Mouse (Mus musculus): ENCODE results near the gene Timd2. TPM values are rescaled to one million over a fixed set of nuclear protein-coding genes. Genes with fewer than 3 reads are reported as not detected.
"Not testable (repeated sequence)": the region's sequence is repeated elsewhere in the genome, so short reads cannot be mapped to it uniquely, and the experiment has no call there.

Timd2 gene
- polyA plus RNA-seq, 1 experiment from 2014 or later, result 0.10 TPM

DNA sequence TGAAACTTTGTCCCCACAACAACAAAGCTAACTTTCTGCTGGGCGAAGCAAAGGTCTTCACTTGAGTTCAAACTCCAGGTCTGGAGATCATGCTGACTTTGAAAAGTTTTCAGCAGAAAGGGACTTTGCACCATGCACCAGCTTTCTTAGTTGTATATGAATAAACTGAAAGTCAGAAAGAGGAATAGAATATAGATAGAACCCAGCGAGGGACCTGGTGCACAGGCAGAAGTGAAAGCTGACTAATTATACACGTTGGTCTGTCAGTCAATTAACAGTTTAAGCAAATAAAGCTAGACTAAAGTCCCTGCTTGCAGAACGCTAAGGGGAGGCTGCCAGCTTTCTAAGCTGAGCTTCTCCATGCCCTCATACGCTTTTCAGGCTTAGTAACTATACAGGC is 8.0 kb downstream of the Timd2 start:
- Histone ChIP-seq H3K4me2 (replicated peaks) (no peak overlapping the region), H3K9me3 (no peaks in the 10 kb centered on the region), H3K27ac (no peak overlapping the region), H3K9ac (no peak overlapping the region), H3K36me3 (no peaks in the 10 kb centered on the region), H3K4me1 (no peaks in the 10 kb centered on the region), H3K27me3 (no peaks in the 10 kb centered on the region), H3K4me3 (no peak overlapping the region)
- ATAC-seq (ENCODE audit: insufficient number of reproducible peaks, insufficient read depth, low FRiP score, low TSS enrichment), result no peak
- WGBS, result 85% methylated on average over 5 of the region's 5 CpGs

DNA sequence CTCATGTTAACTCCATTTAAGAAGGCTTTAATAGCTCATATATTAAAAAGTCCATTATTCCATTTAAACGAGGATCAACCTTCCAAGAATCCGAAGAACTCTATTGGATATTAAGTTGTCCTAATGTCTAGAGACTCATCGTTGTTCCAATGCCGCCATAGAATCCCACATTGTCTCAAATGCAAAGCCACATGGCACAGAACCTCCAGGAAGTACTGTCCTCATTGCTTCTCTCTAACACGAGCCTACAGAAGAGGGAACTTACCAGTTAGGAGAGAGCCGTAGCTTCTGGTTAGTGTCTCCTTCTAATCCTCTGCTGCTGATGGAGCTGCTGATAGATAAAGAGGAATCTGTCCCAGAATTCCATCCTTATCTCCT is 8.6 kb downstream of the Timd2 start:
- no peaks in the 10 kb centered on the region for H3K9me3 ChIP-seq
- no peaks in the 10 kb centered on the region for H3K27me3 ChIP-seq
- no peaks in the 10 kb centered on the region for H3K4me1 ChIP-seq
- no peak overlapping the region for H3K27ac ChIP-seq
- WGBS, result 77% methylated on average over 6 of the region's 6 CpGs
- H3K36me3 ChIP-seq, result no peaks in the 10 kb centered on the region
- H3K9ac ChIP-seq, result no peak overlapping the region
- H3K4me2 ChIP-seq (replicated peaks), result no peak overlapping the region
- no peak overlapping the region for H3K4me3 ChIP-seq
- ATAC-seq (ENCODE audit: insufficient number of reproducible peaks, insufficient read depth, low FRiP score, low TSS enrichment), result no peak

DNA sequence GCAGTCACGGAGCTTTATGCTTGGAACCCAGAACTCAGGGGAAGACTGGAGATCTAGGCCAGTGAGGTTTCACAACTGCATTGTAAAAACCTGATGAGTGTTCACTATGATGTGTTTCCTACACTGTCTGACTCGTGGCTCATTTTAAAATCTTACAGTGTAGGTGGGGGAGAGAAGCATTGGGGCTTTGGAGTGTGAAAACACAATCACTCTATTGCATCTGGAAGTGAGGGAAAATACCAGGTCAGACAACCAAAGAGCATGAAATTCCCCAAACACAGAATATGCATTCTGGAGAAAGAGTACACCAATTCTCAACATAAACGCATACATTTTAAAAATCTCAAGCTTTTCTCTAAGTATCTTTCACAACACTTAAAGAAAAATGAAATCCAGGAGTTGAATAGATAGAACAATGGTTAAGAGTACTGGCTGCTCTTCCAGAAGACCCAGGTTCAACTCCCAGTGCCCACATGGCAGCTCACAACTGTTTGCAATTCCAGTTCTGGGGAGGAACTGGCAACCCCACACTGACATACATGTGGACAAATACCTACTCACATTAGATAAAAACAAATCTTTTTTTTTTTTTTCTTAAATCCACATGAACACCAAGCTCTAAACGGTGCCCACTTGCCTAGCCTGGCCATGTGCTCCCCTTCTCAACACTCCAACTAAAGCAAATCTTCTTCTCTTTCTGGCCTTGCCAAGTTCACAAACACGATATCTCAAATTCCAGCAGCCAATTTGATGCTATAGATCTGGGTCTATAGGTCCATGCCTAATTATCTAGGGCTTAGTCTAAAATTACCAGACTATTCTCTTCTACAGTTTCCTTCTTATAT is 9.2 kb downstream of the Timd2 start:
- Histone ChIP-seq H3K9me3 (no peaks in the 10 kb centered on the region), H3K36me3 (no peaks in the 10 kb centered on the region), H3K4me2 (replicated peaks) (no peak overlapping the region), H3K9ac (no peak overlapping the region), H3K4me3 (no peak overlapping the region), H3K27me3 (no peaks in the 10 kb centered on the region), H3K27ac (no peak overlapping the region), H3K4me1 (no peaks in the 10 kb centered on the region)
- no peak for ATAC-seq (ENCODE audit: insufficient number of reproducible peaks, insufficient read depth, low FRiP score, low TSS enrichment)
- 83% methylated on average over 5 of the region's 5 CpGs for WGBS

DNA sequence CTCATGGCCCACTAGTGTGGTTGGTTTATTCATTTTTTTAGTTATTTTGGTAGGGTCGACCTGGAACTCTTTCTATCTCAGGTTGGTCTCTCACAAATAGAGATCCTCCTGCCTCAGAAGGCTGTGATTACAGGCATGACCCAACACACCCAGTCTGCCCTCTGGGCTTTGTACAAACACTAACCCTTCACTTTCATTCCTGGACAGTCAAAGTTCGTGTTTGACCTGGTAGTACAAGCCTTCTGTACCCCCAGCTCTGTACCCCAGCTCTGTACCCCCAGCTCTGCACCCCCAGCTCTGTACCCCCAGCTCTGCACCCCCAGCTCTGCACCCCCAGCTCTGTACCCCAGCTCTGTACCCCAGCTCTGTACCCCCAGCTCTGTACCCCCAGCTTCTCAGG is 11.0 kb downstream of the Timd2 start:
- H3K36me3 ChIP-seq; H3K27me3 ChIP-seq; H3K4me3 ChIP-seq; H3K9me3 ChIP-seq; H3K4me2 ChIP-seq (replicated peaks); ATAC-seq (ENCODE audit: insufficient number of reproducible peaks, insufficient read depth, low FRiP score, low TSS enrichment); H3K27ac ChIP-seq; H3K4me1 ChIP-seq; H3K9ac ChIP-seq: not testable (repeated sequence)
- 78% methylated on average over 2 of the region's 2 CpGs for WGBS

DNA sequence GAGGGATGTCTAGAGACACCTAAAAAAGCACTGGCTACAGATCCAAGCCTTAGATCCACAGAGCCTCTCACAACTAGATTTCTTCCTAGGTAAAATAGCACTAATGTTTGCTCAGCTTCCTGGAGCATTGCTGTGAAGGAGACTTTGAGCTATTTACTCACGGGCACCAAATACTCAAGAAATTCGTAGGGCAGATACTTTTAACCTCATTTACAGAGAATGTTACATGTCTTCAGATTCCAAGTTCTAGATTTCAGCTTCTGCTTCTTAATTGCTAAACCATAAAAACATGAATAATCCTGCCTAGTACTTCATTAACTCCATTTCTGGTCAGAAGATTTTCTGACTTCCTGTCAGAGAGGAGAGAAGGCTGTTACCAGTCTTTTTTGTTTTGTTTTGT is 16.7 kb downstream of the Timd2 start:
- no peak overlapping the region for H3K27ac ChIP-seq
- ATAC-seq (ENCODE audit: insufficient number of reproducible peaks, insufficient read depth, low FRiP score, low TSS enrichment), result no peak
- no peaks in the 10 kb centered on the region for H3K9me3 ChIP-seq
- H3K36me3 ChIP-seq, result no peaks in the 10 kb centered on the region
- H3K4me1 ChIP-seq, result no peaks in the 10 kb centered on the region
- no peak overlapping the region for H3K4me2 ChIP-seq (replicated peaks)
- H3K27me3 ChIP-seq, result no peaks in the 10 kb centered on the region
- 87% methylated on average over 2 of the region's 2 CpGs for WGBS
- no peak overlapping the region for H3K4me3 ChIP-seq
- H3K9ac ChIP-seq, result no peak overlapping the region

DNA sequence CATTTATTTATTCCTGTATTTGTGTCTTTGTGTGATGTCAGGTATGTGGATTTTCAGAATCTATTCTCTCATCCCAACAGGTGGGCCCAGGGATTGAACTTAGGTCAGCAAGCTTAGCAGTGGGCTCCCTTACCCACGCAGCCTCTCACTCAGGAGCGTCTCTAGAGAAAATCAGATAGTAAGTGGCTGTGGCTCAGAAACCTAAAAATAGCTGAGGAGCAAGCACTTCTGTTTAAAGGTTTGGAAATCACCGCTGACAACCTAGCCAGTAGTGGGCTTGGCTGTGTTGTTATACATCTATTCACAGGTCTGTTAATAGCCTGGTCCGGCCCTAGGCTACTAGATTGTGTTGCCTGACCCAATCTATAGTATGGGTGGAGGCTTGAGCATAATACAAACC is 23.1 kb downstream of the Timd2 start:
- 64% methylated on average over 4 of the region's 4 CpGs for WGBS
- ATAC-seq (ENCODE audit: insufficient number of reproducible peaks, insufficient read depth, low FRiP score, low TSS enrichment), result no peak

DNA sequence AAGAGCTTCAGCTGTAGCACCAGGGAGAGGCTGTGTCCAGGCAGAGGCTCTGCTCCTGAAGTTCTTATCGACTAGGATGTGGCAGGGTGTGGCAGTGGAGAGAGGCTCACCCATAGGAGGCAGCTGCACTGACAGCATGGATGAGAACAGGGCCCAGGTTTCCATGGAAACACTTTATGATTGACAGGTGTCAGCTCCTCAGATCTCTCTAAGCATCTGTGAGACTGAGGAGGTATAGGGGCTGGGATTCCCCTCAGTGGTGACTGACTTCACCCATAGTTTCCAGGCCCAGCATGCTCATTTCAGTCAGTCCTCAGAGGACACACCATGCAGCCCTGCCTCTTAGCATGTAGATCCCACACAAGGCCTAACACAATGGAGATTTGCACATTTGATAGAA is 24.0 kb downstream of the Timd2 start:
- H3K4me2 ChIP-seq (replicated peaks), result no peak overlapping the region
- no peaks in the 10 kb centered on the region for H3K36me3 ChIP-seq
- WGBS, result 85% methylated on average over 1 of the region's 1 CpGs
- no peak for ATAC-seq (ENCODE audit: insufficient number of reproducible peaks, insufficient read depth, low FRiP score, low TSS enrichment)
- H3K27ac ChIP-seq, result no peak overlapping the region
- H3K9ac ChIP-seq, result no peak overlapping the region
- no peaks in the 10 kb centered on the region for H3K27me3 ChIP-seq
- no peaks in the 10 kb centered on the region for H3K4me1 ChIP-seq
- no peaks in the 10 kb centered on the region for H3K9me3 ChIP-seq
- no peak overlapping the region for H3K4me3 ChIP-seq

More for the DNA sequence above, 23.1 kb downstream of the Timd2 start:
- Histone ChIP-seq H3K4me1 (no peaks in the 10 kb centered on the region), H3K9me3 (no peaks in the 10 kb centered on the region), H3K27me3 (no peaks in the 10 kb centered on the region), H3K27ac (no peak overlapping the region), H3K36me3 (no peaks in the 10 kb centered on the region), H3K4me3 (no peak overlapping the region), H3K4me2 (replicated peaks) (no peak overlapping the region), H3K9ac (no peak overlapping the region)

DNA sequence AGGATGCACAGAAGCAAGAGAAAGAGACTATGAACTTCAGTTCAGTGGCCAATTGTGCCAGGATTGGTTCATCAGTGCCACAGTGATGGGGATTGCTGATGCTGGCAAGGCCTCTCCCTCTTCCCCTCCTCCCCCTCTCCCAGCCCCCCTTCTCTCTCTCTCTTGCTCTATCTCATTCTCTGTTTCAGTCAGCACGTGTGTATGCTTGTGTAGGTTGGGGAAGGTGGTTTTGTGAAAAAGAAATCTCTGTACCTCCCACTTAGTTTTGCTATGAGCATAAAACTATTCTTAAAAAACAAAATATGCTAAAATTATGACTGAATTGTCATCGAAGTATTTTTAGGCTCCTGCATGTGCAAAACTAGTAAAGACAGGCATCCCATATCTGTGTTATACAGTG is 38.9 kb downstream of the Timd2 start:
- Histone ChIP-seq H3K4me1 (no peaks in the 10 kb centered on the region), H3K4me3 (no peak overlapping the region), H3K4me2 (replicated peaks) (no peak overlapping the region), H3K27ac (no peak overlapping the region), H3K36me3 (no peaks in the 10 kb centered on the region), H3K9me3 (no peaks in the 10 kb centered on the region), H3K27me3 (no peaks in the 10 kb centered on the region), H3K9ac (no peak overlapping the region)
- no peak for ATAC-seq (ENCODE audit: insufficient number of reproducible peaks, insufficient read depth, low FRiP score, low TSS enrichment)
- 61% methylated on average over 2 of the region's 2 CpGs for WGBS

DNA sequence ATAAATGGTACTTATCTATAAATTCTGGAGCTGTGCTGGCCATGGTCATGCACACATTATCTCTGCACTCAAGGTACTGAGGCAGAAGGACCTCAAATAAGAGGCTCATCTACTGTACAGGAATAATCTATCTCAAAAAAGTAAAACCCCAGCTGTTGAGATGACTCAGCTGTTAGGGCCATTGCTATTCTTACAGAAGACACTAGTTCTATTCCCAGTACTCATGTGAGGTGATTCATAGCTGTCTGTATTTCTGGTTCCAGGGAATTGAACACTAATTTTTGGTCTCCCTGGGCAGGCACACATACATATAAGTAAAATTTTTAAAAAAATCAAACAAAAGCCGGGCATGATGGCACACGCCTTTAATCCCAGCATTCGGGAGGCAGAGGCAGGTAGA is 39.8 kb downstream of the Timd2 start:
- Histone ChIP-seq H3K27me3 (no peaks in the 10 kb centered on the region), H3K4me1 (no peaks in the 10 kb centered on the region), H3K36me3 (no peaks in the 10 kb centered on the region), H3K4me3 (no peak overlapping the region), H3K27ac (no peak overlapping the region), H3K9me3 (no peaks in the 10 kb centered on the region), H3K9ac (no peak overlapping the region), H3K4me2 (replicated peaks) (no peak overlapping the region)
- ATAC-seq (ENCODE audit: insufficient number of reproducible peaks, insufficient read depth, low FRiP score, low TSS enrichment), result no peak
- WGBS, result 90% methylated on average over 3 of the region's 3 CpGs

DNA sequence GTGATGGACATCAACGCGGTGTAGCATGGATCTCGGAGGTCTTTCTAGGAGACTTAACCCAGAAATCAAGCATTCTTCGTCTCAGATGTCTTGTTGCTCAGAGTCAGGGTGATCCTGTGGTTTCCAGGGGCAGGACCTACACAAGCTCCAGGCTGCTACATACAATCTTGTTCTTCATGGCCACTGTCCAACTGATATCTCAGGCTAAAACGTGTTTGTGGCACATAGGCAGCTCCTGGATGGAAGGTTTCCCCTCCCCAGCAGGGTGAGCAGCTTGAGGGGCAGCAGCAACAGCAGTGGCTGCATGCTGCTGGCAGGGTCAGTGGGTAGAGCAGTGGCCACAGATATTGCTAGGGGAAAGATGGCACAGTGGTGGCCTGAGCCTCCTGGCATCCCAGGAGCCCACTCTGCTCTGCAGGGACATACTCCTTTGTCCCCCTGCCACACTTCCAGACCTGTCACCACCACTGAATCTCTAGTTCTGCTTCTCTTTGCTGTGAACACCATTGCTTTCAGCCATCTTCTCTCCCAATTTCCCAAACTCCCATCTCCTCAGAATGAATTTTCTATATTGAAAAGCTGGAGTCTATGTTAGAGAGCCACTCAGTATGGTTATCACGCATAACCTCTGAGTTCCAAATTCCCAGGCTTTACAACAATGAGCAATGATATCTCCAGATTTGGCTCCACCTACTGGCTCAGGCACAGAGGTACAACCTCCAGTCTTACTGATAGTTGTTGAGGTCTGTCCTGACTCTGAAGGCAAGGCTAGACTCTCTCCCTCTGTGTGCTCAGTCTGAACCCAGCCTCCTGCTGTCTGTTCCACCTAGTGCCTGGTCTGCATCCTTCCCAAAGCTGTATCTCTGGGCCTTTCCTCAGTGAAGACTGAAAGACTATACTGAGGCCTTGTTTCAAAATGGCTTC is 41.0 kb downstream of the Timd2 start:
- 0 out of 2 replicates have a peak, but pooled peaks have one; percentile 35 for ATAC-seq (ENCODE audit: insufficient number of reproducible peaks, insufficient read depth, low FRiP score, low TSS enrichment)
- no peaks in the 10 kb centered on the region for H3K36me3 ChIP-seq
- no peak overlapping the region for H3K9ac ChIP-seq
- H3K9me3 ChIP-seq, result no peaks in the 10 kb centered on the region
- H3K27me3 ChIP-seq, result no peaks in the 10 kb centered on the region
- H3K4me1 ChIP-seq, result no peaks in the 10 kb centered on the region
- 67% methylated on average over 6 of the region's 6 CpGs for WGBS
- no peak overlapping the region for H3K27ac ChIP-seq
- H3K4me2 ChIP-seq (replicated peaks), result no peak overlapping the region
- H3K4me3 ChIP-seq, result no peak overlapping the region

DNA sequence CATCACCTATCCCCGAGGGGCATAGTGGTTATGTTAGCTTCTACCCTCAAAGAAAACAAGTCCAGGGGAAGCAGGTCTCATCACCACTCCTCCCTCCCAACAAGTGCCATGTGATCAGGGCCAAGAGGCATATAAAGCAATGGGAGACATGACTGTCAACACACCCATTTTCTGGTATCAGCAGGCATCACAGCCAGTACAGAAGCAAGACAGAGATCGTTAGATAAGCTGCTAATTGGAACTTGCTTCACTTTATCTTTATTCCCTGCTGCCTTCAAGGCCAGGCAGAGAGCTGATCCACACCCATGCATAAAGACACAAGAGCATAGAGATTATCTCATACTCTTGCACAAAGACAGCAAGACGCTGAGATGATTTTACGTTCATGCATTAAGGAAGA is 43.6 kb downstream of the Timd2 start:
- H3K36me3 ChIP-seq, result no peaks in the 10 kb centered on the region
- H3K27me3 ChIP-seq, result no peaks in the 10 kb centered on the region
- H3K4me2 ChIP-seq (replicated peaks), result no peak overlapping the region
- no peak overlapping the region for H3K9ac ChIP-seq
- no peaks in the 10 kb centered on the region for H3K4me1 ChIP-seq
- H3K27ac ChIP-seq, result no peak overlapping the region
- H3K4me3 ChIP-seq, result no peak overlapping the region
- WGBS, result 70% methylated on average over 4 of the region's 4 CpGs
- ATAC-seq (ENCODE audit: insufficient number of reproducible peaks, insufficient read depth, low FRiP score, low TSS enrichment), result no peak
- H3K9me3 ChIP-seq, result no peaks in the 10 kb centered on the region

DNA sequence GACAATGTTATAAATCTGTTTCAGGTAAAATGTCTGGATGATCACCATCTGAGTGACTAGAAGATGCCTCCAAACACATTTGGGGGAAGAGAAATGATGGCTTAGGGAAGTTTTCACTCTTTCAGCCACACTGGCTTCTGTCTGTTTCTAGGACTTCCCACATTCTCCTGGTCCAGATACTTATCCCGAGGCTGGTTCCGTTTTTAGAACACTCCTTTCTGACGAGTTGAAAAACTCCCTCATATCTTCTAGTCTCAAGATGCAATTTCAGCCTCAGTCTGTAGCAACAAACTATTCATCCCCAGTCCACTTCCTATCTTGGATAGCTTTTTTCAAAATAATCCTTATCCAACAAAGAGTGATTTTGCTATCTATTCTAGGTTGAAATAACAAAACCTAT is 54.4 kb downstream of the Timd2 start:
- 93% methylated on average over 3 of the region's 3 CpGs for WGBS
- no peaks in the 10 kb centered on the region for H3K4me1 ChIP-seq
- H3K4me2 ChIP-seq (replicated peaks), result no peak overlapping the region
- H3K9me3 ChIP-seq, result no peaks in the 10 kb centered on the region
- H3K9ac ChIP-seq, result no peak overlapping the region
- no peaks in the 10 kb centered on the region for H3K27me3 ChIP-seq
- ATAC-seq (ENCODE audit: insufficient number of reproducible peaks, insufficient read depth, low FRiP score, low TSS enrichment), result no peak
- H3K27ac ChIP-seq, result no peak overlapping the region
- H3K4me3 ChIP-seq, result no peak overlapping the region
- H3K36me3 ChIP-seq, result no peaks in the 10 kb centered on the region

Measured in embryonic facial prominence, embryonic 12.5 days (tissue).